In the genomic region with DNA sequence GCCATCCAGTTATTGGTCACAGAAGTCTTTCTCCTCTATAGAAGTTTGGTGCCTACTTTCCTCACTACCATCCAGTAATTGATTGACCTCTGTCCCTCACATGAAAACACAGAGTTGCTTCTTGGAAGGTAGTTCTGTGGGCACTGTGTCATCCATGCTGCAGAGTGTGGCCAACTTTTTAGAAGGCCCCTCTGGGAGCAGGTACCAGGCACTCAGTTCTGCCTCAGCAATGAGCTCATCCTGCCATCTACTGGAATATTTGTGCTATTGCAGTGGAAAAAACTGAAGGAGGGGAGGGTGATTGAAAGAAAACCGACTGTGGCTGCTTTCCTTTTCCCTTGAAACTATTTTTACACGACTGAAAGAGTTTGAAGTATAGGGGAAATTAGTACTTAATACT, we compare ENCODE assay signal across 9 mouse cellular contexts.
DNase-seq lines count a peak whose midpoint lies in the region; ATAC-seq and TF ChIP-seq lines count a peak whose summit lies in the region.
"Had no signal": no experiment of that assay in that cellular context is flagged by ENCODE, and none has a peak within 500 bp of the region (broad histone marks: within the 10 kb centered on the region; RNA-seq: fewer than 3 reads in every experiment).

No protein-coding gene starts in this region.

- H3K9ac ChIP-seq in limb, embryonic 11.5 days (ENCODE audit: low read length), result no peak overlapping the region
- H3K9ac ChIP-seq in neural tube, embryonic 11.5 days (ENCODE audit: low read length), result no peak overlapping the region

- no peak overlapping the region for H3K27ac ChIP-seq in limb, embryonic 11.5 days (replicated peaks; ENCODE audit: low read depth, low read length)
- no peak overlapping the region for H3K27ac ChIP-seq in neural tube, embryonic 11.5 days (ENCODE audit: low read depth, low read length)

- H3K9me3 ChIP-seq in G1E (replicated peaks), result no peaks in the 10 kb centered on the region; the same call in 1 of the 2 replicates
- no peaks in the 10 kb centered on the region for H3K9me3 ChIP-seq in limb, embryonic 11.5 days (ENCODE audit: control insufficient read depth, low read length)
- H3K9me3 ChIP-seq in neural tube, embryonic 11.5 days (ENCODE audit: control insufficient read depth, low read length), result no peaks in the 10 kb centered on the region

- 7% methylated on average over 2 of the region's 2 CpGs for WGBS in limb, embryonic 11.5 days
- WGBS in neural tube, embryonic 11.5 days, result 0% methylated on average over 2 of the region's 2 CpGs

- no peaks in the 10 kb centered on the region for H3K36me3 ChIP-seq in G1E (replicated peaks)
- no peaks in the 10 kb centered on the region for H3K36me3 ChIP-seq in limb, embryonic 11.5 days (ENCODE audit: control insufficient read depth, insufficient read depth, low read length)
- no peaks in the 10 kb centered on the region for H3K36me3 ChIP-seq in neural tube, embryonic 11.5 days (ENCODE audit: control insufficient read depth, insufficient read depth, low read length)

- peak; percentile 28 to 43 for DNase-seq in layer of hippocampus, postnatal 10 days (ENCODE audit: low spot score in 2 of 2)
- DNase-seq in layer of hippocampus, adult 9-10 months (ENCODE audit: low spot score), result no peak
- peak; percentile 5 for DNase-seq in G1E (ENCODE audit: low spot score)
- DNase-seq in cerebellum, adult 9-10 months, result peak; percentile 50
- DNase-seq in heart, postnatal 10 days, result peak; percentile 31 to 61
- peak; percentile 61 for DNase-seq in limb, embryonic 11.5 days (ENCODE audit: low spot score)
- peak; percentile 60 for DNase-seq in neural tube, embryonic 11.5 days (ENCODE audit: low spot score)
- no peak for DNase-seq in gastrocnemius, postnatal 36 days

- intact Hi-C loops in heart, postnatal 10 days (cut with DNase I), result loop anchor here (1.0 to 5.0 kb wide), 3 partner anchors 321 to 647 kb away; no protein-coding TSS in a partner anchor
- intact Hi-C loops in gastrocnemius, postnatal 36 days (cut with DNase I), result loop anchor here (2.0 kb wide), 1 partner anchor 646 kb away; no protein-coding TSS in a partner anchor

- H3K4me1 ChIP-seq in G1E (ENCODE audit: insufficient read depth, low read depth, low read length), result no peaks in the 10 kb centered on the region
- no peaks in the 10 kb centered on the region for H3K4me1 ChIP-seq in limb, embryonic 11.5 days (ENCODE audit: control insufficient read depth, insufficient read depth, low read length)
- H3K4me1 ChIP-seq in neural tube, embryonic 11.5 days (ENCODE audit: control insufficient read depth, insufficient read depth, low read length), result no peaks in the 10 kb centered on the region

- no peak for TF ChIP-seq CTCF in G1E (IDR thresholded peaks at IDR 0.05; ENCODE audit: low read depth, low read length)

- no peaks in the 10 kb centered on the region for H3K27me3 ChIP-seq in G1E (ENCODE audit: insufficient read depth, low read length)
- no peaks in the 10 kb centered on the region for H3K27me3 ChIP-seq in limb, embryonic 11.5 days (ENCODE audit: control insufficient read depth, insufficient read depth, low read length)
- H3K27me3 ChIP-seq in neural tube, embryonic 11.5 days (ENCODE audit: control insufficient read depth, insufficient read depth, low read length), result no peaks in the 10 kb centered on the region

- ATAC-seq in G1E (ENCODE audit: extremely low read depth, insufficient number of reproducible peaks, low FRiP score, poor library complexity, severe bottlenecking), result no peak
- peak; percentile 52; the same call in 1 of the 2 replicates for ATAC-seq in limb, embryonic 11.5 days (ENCODE audit: insufficient number of reproducible peaks, low FRiP score, low TSS enrichment, low read depth)
- peak; percentile 71 for ATAC-seq in neural tube, embryonic 11.5 days (ENCODE audit: insufficient read depth, low FRiP score, low TSS enrichment)

- H3K4me3 ChIP-seq in G1E (ENCODE audit: low read depth, low read length), result no peak overlapping the region
- no peak overlapping the region for H3K4me3 ChIP-seq in limb, embryonic 11.5 days (ENCODE audit: low read depth, low read length)
- H3K4me3 ChIP-seq in neural tube, embryonic 11.5 days (ENCODE audit: low read depth, low read length), result no peak overlapping the region
- H3K4me3 ChIP-seq: erythroblast, embryonic 14.5 days had no signal

- H3K4me2 ChIP-seq in limb, embryonic 11.5 days (ENCODE audit: low read depth, severe bottlenecking), result no peak overlapping the region
- no peak overlapping the region for H3K4me2 ChIP-seq in neural tube, embryonic 11.5 days (ENCODE audit: low read depth)

Comparison
In these comparisons a context has a peak if more than half of its experiments do, and no peak if none do; other contexts are left out.
1. DNase-seq: peak in layer of hippocampus, postnatal 10 days (2 of 2), G1E (single experiment), cerebellum, adult 9-10 months (single experiment), heart, postnatal 10 days (2 of 2), limb, embryonic 11.5 days (single experiment) and neural tube, embryonic 11.5 days (single experiment); none in layer of hippocampus, adult 9-10 months (single experiment) and gastrocnemius, postnatal 36 days (0 of 2).